Mouse (Mus musculus) left cerebral cortex, adult 2 months (tissue): ENCODE measurements around the gene Znhit2. TPM values are rescaled to one million over a fixed set of nuclear protein-coding genes. Genes with fewer than 3 reads are reported as not detected.
A peak's percentile ranks its signal among the peaks of the same experiment; 100 is the strongest.

Experiments used
- DNase-seq, 2 experiments: peaks; one replicate each; pipeline ENCODE4 v3.0.0; 2021 to 2022; ENCODE audit warnings: low spot score in 2 of 2, mixed read lengths in 1 of 2; ENCODE audit errors: extremely low spot score in 1 of 2
- H3K27ac ChIP-seq: fragments of 200-600 bp; 2 replicates; pipeline ENCODE4 v1.8.1; 2022
- H3K4me3 ChIP-seq: fragments of 200-600 bp; 2 replicates; pipeline ENCODE4 v1.8.1; 2022
- CTCF ChIP-seq: fragments of 200-600 bp; IDR thresholded peaks from 2 replicates; pipeline ENCODE4 v1.8.1; 2022; ENCODE audit warnings: antibody characterized with exemption, mild to moderate bottlenecking, moderate library complexity
- intact Hi-C: fragments of 180-260 bp; cut with DNase I; formaldehyde crosslinking; loops from one replicate; pipeline ENCODE4 v1.15.1; 2025
- microRNA-seq, 2 experiments: library from miRNA; unstranded; fragments of <30 nt; microRNA quantifications; one replicate each; pipeline ENCODE4 v1.2.0; 2021
- total RNA-seq, 2 experiments: library from RNA; stranded (reverse); gene quantifications; 2 replicates each; pipeline ENCODE4 v1.2.3; 2021

Gene Znhit2
- total RNA-seq, 2 experiments from 2014 or later, result 33.9 to 39.1 TPM

GRCm38 (mm10) chr19:6082156-6082555 lies 21.2 kb downstream of the Znhit2 start, which contains the start of gene Gm28374:
TSS of gene Gm28374 (minus strand) at chr19:6082256.
- Histone ChIP-seq H3K27ac (no peak within 1 kb of the TSS), H3K4me3 (no peak within 1 kb of the TSS)
- intact Hi-C loops, result loop anchor here (5.0 to 10.0 kb wide), 2 partner anchors 35 to 253 kb away; partner anchors contain the start of genes Men1 and Sac3d1
- TF ChIP-seq CTCF, result no peak
- DNase-seq, result no peak

GRCm38 (mm10) chr19:6084478-6085248 lies 23.7 kb downstream of the Znhit2 start, which contains the start of the genes Zfpl1 and Cdca5:
TSS of gene Zfpl1 (minus strand) at chr19:6084956.
TSS of gene Cdca5 (plus strand) at chr19:6084983.
- intact Hi-C loops, result loop anchor here (2.0 to 10.0 kb wide), 3 partner anchors 24 to 250 kb away; partner anchors contain the start of genes Men1, Sac3d1 and Znhit2
- H3K27ac ChIP-seq, result peak within 1 kb of the TSS; percentile 22; the same call in 1 of the 2 replicates
- peak; percentile 94 to 97 for DNase-seq
- TF ChIP-seq CTCF, result no peak; the same call in 1 of the 2 replicates
- H3K4me3 ChIP-seq, result peak within 1 kb of the TSS; percentile 70

- no peak for DNase-seq
- intact Hi-C loops, result loop anchor here (2.0 to 10.0 kb wide), 2 partner anchors 25 to 249 kb away; partner anchors contain the start of genes Men1 and Znhit2
- TF ChIP-seq CTCF, result no peak
- peak overlapping the region; percentile 70 for H3K4me3 ChIP-seq
- H3K27ac ChIP-seq, result no peak overlapping the region
These were observed 24.5 kb downstream of the Znhit2 start for GRCm38 (mm10) chr19:6085417-6085879.

- H3K27ac ChIP-seq, result no peak overlapping the region
- no peak for TF ChIP-seq CTCF
- no peak for DNase-seq
- H3K4me3 ChIP-seq, result no peak overlapping the region
- intact Hi-C loops, result loop anchor here (10.0 kb wide), 1 partner anchor 246 kb away; the partner anchor contains the start of gene Men1
These were observed 27.8 kb downstream of the Znhit2 start for GRCm38 (mm10) chr19:6088841-6089240.

- TF ChIP-seq CTCF, result no peak
- DNase-seq, result no peak
- intact Hi-C loops, result no loop called here
- Histone ChIP-seq H3K4me3 (no peak within 1 kb of the TSS), H3K27ac (no peak within 1 kb of the TSS)
These were observed 33.1 kb downstream of the Znhit2 start, which contains the start of gene AC131692.1 for GRCm38 (mm10) chr19:6094119-6094518. TSS of gene AC131692.1 (plus strand) at chr19:6094419.

GRCm38 (mm10) chr19:6097847-6098246 lies 36.9 kb downstream of the Znhit2 start:
- no peak for DNase-seq
- H3K27ac ChIP-seq, result no peak overlapping the region
- intact Hi-C loops, result no loop called here
- TF ChIP-seq CTCF, result no peak
- H3K4me3 ChIP-seq, result no peak overlapping the region

- H3K27ac ChIP-seq, result no peak overlapping the region
- intact Hi-C loops, result no loop called here
- H3K4me3 ChIP-seq, result no peak overlapping the region
- TF ChIP-seq CTCF, result no peak
- no peak for DNase-seq
These were observed 40.2 kb downstream of the Znhit2 start for GRCm38 (mm10) chr19:6101186-6101585.

GRCm38 (mm10) chr19:6102169-6102853 lies 41.3 kb downstream of the Znhit2 start:
- no peak for DNase-seq

GRCm38 (mm10) chr19:6104476-6104875 lies 43.5 kb downstream of the Znhit2 start:
- intact Hi-C loops, result no loop called here
- TF ChIP-seq CTCF, result no peak
- no peak for DNase-seq
- H3K4me3 ChIP-seq, result no peak overlapping the region
- H3K27ac ChIP-seq, result no peak overlapping the region

More at GRCm38 (mm10) chr19:6102169-6102853, 41.3 kb downstream of the Znhit2 start:
- Histone ChIP-seq H3K27ac (no peak overlapping the region), H3K4me3 (no peak overlapping the region)
- intact Hi-C loops, result no loop called here
- no peak for TF ChIP-seq CTCF

GRCm38 (mm10) chr19:6105586-6105985 lies 44.6 kb downstream of the Znhit2 start, which contains the start of gene Naaladl1:
TSS of gene Naaladl1 (plus strand) at chr19:6105782.
- no peak for DNase-seq
- TF ChIP-seq CTCF, result no peak
- Histone ChIP-seq H3K4me3 (no peak within 1 kb of the TSS), H3K27ac (no peak within 1 kb of the TSS)
- intact Hi-C loops, result loop anchor here (5.0 kb wide), 1 partner anchor 212 kb away; no protein-coding TSS in a partner anchor

Small RNAs within 50 kb of the gene (microRNA-seq; reads per million reads assigned to microRNA genes)
- gene Mir6988, result 2.2 to 2.7 reads per million in 2 experiments

Other genes with a start within 250 kb of the Znhit2 start
- 10 to 100 TPM; 10.1 to 13.4 TPM for gene Frmd8, start 185.9 kb upstream of the Znhit2 start, total RNA-seq
- gene Slc25a45, start 183.4 kb upstream of the Znhit2 start, total RNA-seq, result 1 to 10 TPM; 2.5 to 2.7 TPM
- gene Tigd3, start 167.0 kb upstream of the Znhit2 start, total RNA-seq, result 1 to 10 TPM; 4.3 to 4.7 TPM
- gene Dpf2, start 148.2 kb upstream of the Znhit2 start, total RNA-seq, result 100 to 1,000 TPM in 1 of 2 experiments, 10 to 100 TPM in 1; 94.8 to 100 TPM
- gene Cdc42ep2, start 136.4 kb upstream of the Znhit2 start, total RNA-seq, result 1 to 10 TPM; 4.7 to 4.9 TPM
- 1 to 10 TPM; 5.0 to 6.4 TPM for gene Pola2, start 97.0 kb upstream of the Znhit2 start, total RNA-seq
- gene Slc22a20, start 75.0 kb upstream of the Znhit2 start, total RNA-seq, result not detected
- 10 to 100 TPM; 20.8 to 23.1 TPM for gene Capn1, start 45.3 kb upstream of the Znhit2 start, total RNA-seq
- gene Syvn1, start 14.6 kb upstream of the Znhit2 start, total RNA-seq, result 10 to 100 TPM; 45.7 to 45.8 TPM
- 10 to 100 TPM; 40.9 to 41.3 TPM for gene Mrpl49, start 3.4 kb upstream of the Znhit2 start, total RNA-seq
- 100 to 1,000 TPM; 663 to 678 TPM for gene Fau, start 3.3 kb upstream of the Znhit2 start, total RNA-seq
- gene Tm7sf2, start 7.2 kb downstream of the Znhit2 start, total RNA-seq, result 10 to 100 TPM; 26.9 to 30.4 TPM
- gene Vps51, start 16.0 kb downstream of the Znhit2 start, total RNA-seq, result 100 to 1,000 TPM in 1 of 2 experiments, 10 to 100 TPM in 1; 85.3 to 101 TPM
- gene Tmem262, start 18.8 kb downstream of the Znhit2 start, total RNA-seq, result not detected
- gene Gm28374, start 21.1 kb downstream of the Znhit2 start, total RNA-seq, result under 1 TPM in 1 of 2 experiments, not detected in 1; 0.54 TPM
- 10 to 100 TPM; 41.8 to 45.8 TPM for gene Zfpl1, start 23.8 kb downstream of the Znhit2 start, total RNA-seq
- gene Cdca5, start 23.8 kb downstream of the Znhit2 start, total RNA-seq, result not detected
- not detected for gene AC131692.1, start 33.2 kb downstream of the Znhit2 start, total RNA-seq
- gene Naaladl1, start 44.6 kb downstream of the Znhit2 start, total RNA-seq, result not detected
- gene Sac3d1, start 57.5 kb downstream of the Znhit2 start, total RNA-seq, result 10 to 100 TPM; 19.3 to 22.4 TPM
- 10 to 100 TPM; 41.9 to 43.1 TPM for gene Snx15, start 67.1 kb downstream of the Znhit2 start, total RNA-seq
- under 1 TPM; 0.26 to 0.84 TPM for gene Batf2, start 79.8 kb downstream of the Znhit2 start, total RNA-seq
- 10 to 100 TPM; 74.2 to 82.3 TPM for gene Arl2, start 80.4 kb downstream of the Znhit2 start, total RNA-seq
- gene Majin, start 123.2 kb downstream of the Znhit2 start, total RNA-seq, result not detected
- not detected for gene Gpha2, start 165.2 kb downstream of the Znhit2 start, total RNA-seq
- gene Ppp2r5b, start 174.7 kb downstream of the Znhit2 start, total RNA-seq, result 100 to 1,000 TPM; 149 to 158 TPM
- 10 to 100 TPM; 37.4 to 40.1 TPM for gene Atg2a, start 180.5 kb downstream of the Znhit2 start, total RNA-seq
- 10 to 100 TPM; 36.4 to 43.5 TPM for gene Ehd1, start 215.5 kb downstream of the Znhit2 start, total RNA-seq
- gene Cdc42bpg, start 245.3 kb downstream of the Znhit2 start, total RNA-seq, result 1 to 10 TPM; 3.4 to 4.1 TPM